ENCODE assay signal across 8 mouse cellular contexts in the genomic region with DNA sequence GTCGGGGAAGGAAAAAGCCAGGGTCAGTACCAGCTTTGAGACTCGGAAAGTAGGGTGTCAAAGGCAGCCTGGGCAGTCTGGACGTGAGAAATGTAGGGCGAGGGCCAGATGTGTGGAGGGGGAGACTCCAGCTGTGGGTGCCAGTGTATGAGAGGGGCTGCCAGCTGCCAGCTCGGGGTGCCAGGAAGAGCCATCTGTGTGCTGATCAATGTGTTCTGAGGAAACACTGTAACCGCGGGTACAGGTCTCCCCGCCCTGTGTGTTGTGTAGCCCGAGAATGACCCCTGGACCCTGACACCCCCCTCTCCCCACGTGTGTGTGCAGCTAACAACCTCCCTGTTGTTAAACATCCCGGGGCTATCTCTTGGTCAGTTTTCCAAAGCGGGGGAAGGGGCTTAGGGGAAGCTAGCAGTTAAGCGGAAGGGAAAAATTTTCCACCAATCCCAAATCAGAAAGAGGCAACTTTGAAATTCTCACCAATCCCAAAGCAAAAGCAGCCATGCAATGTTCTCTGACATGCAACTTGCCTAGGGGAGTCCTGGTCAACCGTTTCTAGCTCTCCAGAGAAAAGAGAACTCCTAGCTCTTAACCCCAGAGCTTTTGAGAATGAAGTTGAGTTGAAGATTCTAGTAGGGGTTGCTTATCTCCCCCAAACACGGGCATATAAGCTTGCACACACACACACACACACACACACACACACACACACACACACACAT. TPM values are rescaled to one million over a fixed set of nuclear protein-coding genes. Genes with fewer than 3 reads are reported as not detected.
DNase-seq lines count a peak whose midpoint lies in the region; ATAC-seq and TF ChIP-seq lines count a peak whose summit lies in the region.

No protein-coding gene starts in this region.

- H3K27ac ChIP-seq in kidney, embryonic 16.5 days (ENCODE audit: low read length): no peak overlapping the region
- no peak overlapping the region for H3K27ac ChIP-seq in forebrain, postnatal 0 days (ENCODE audit: low read depth, low read length)
- H3K27ac ChIP-seq in liver, embryonic 16.5 days (ENCODE audit: low read length): no peak overlapping the region

- H3K36me3 ChIP-seq in kidney, embryonic 16.5 days (ENCODE audit: insufficient read depth, low read length): no peaks in the 10 kb centered on the region
- H3K36me3 ChIP-seq in forebrain, postnatal 0 days (ENCODE audit: insufficient read depth): no peaks in the 10 kb centered on the region
- H3K36me3 ChIP-seq in liver, embryonic 16.5 days (ENCODE audit: control insufficient read depth, insufficient read depth): no peaks in the 10 kb centered on the region

- H3K4me3 ChIP-seq in kidney, embryonic 16.5 days (ENCODE audit: low read length): peak overlapping the region; percentile 50
- peak overlapping the region; percentile 62 for H3K4me3 ChIP-seq in forebrain, postnatal 0 days (ENCODE audit: low read depth, low read length)
- H3K4me3 ChIP-seq in liver, embryonic 16.5 days (ENCODE audit: low read depth, low read length): peak overlapping the region; percentile 61

- H3K9me3 ChIP-seq in kidney, embryonic 16.5 days (ENCODE audit: low read length): no peaks in the 10 kb centered on the region
- no peaks in the 10 kb centered on the region for H3K9me3 ChIP-seq in forebrain, postnatal 0 days (ENCODE audit: low read length)
- no peaks in the 10 kb centered on the region for H3K9me3 ChIP-seq in liver, embryonic 16.5 days (replicated peaks; ENCODE audit: control insufficient read depth, low read length)

- peak overlapping the region; percentile 79 for H3K4me2 ChIP-seq in kidney, embryonic 16.5 days (replicated peaks; ENCODE audit: low read depth, low read length)
- H3K4me2 ChIP-seq in forebrain, postnatal 0 days (ENCODE audit: low read depth): peak overlapping the region; percentile 95
- peak overlapping the region; percentile 88 for H3K4me2 ChIP-seq in liver, embryonic 16.5 days (ENCODE audit: low read depth, low read length)

- peak; percentile 36 for ATAC-seq in kidney, embryonic 16.5 days (ENCODE audit: low FRiP score, low TSS enrichment)
- peak; percentile 52 for ATAC-seq in forebrain, postnatal 0 days
- ATAC-seq in liver, embryonic 16.5 days (ENCODE audit: low read depth): peak; percentile 15

- no peaks in the 10 kb centered on the region for H3K27me3 ChIP-seq in kidney, embryonic 16.5 days (ENCODE audit: insufficient read depth, low read length)
- H3K27me3 ChIP-seq in forebrain, postnatal 0 days (ENCODE audit: insufficient read depth, low read length): no peaks in the 10 kb centered on the region
- H3K27me3 ChIP-seq in liver, embryonic 16.5 days (ENCODE audit: control insufficient read depth, insufficient read depth, low read depth, low read length): no peaks in the 10 kb centered on the region; the same call in 1 of the 2 replicates

- TF ChIP-seq CTCF in forebrain, postnatal 0 days (IDR thresholded peaks at IDR 0.05; ENCODE audit: low read depth): no peak

- peaks cover 29% of the 10 kb centered on the region for H3K4me1 ChIP-seq in kidney, embryonic 16.5 days (ENCODE audit: insufficient read depth, low read length)
- H3K4me1 ChIP-seq in forebrain, postnatal 0 days (ENCODE audit: insufficient read depth): peaks cover 7% of the 10 kb centered on the region; the same call in 1 of the 2 replicates
- peaks cover 8% of the 10 kb centered on the region for H3K4me1 ChIP-seq in liver, embryonic 16.5 days (ENCODE audit: control insufficient read depth, low read depth, low read length)

- 5% methylated on average over 15 of the region's 15 CpGs for WGBS in kidney, embryonic 16.5 days
- WGBS in forebrain, postnatal 0 days: 8% methylated on average over 15 of the region's 15 CpGs
- 4% methylated on average over 15 of the region's 15 CpGs for WGBS in liver, embryonic 16.5 days (ENCODE audit: insufficient replicate concordance)

- DNase-seq in kidney, adult 8-10 months: no peak
- DNase-seq in T-cell, adult 2 months (ENCODE audit: low spot score): peak; percentile 60
- peak; percentile 67 for DNase-seq in forebrain, postnatal 0 days
- no peak for DNase-seq in spleen, postnatal 4 days (ENCODE audit: low spot score in 2 of 2)
- no peak for DNase-seq in cerebellum, adult 11-12 months
- no peak for DNase-seq in kidney, adult 11 months

- peak overlapping the region; percentile 67 for H3K9ac ChIP-seq in kidney, embryonic 16.5 days (replicated peaks; ENCODE audit: low read length)
- peak overlapping the region; percentile 51 for H3K9ac ChIP-seq in forebrain, postnatal 0 days
- H3K9ac ChIP-seq in liver, embryonic 16.5 days (ENCODE audit: low read depth, low read length): peak overlapping the region; percentile 55

RNA-seq across cellular contexts. Expression of a gene that starts 0.6 kb away (rescaled TPM):
- polyA plus RNA-seq in kidney, embryonic 16.5 days (2015; fragmentation: Nextera tagmentation; extraction: Ambion mirVana): 53.9 and 57.7 TPM in 2 replicates
- 10.5 and 16.6 TPM in 2 replicates for total RNA-seq in forebrain, postnatal 0 days (2014; rRNA removed)
- 14.9 and 20.2 TPM in 2 replicates for polyA plus RNA-seq in forebrain, postnatal 0 days (2015; fragmentation: Nextera tagmentation; extraction: Ambion mirVana)
- polyA plus RNA-seq in liver, embryonic 16.5 days (2015; fragmentation: Nextera tagmentation; extraction: Ambion mirVana): 2.7 and 3.2 TPM in 2 replicates

RNA-seq across cellular contexts. Expression of a gene that starts 24.2 kb away (rescaled TPM):
- polyA plus RNA-seq in kidney, embryonic 16.5 days (2015; fragmentation: Nextera tagmentation; extraction: Ambion mirVana): 7.7 and 10.5 TPM in 2 replicates
- total RNA-seq in forebrain, postnatal 0 days (2014; rRNA removed): 31.6 and 37.6 TPM in 2 replicates
- 18.4 and 23.2 TPM in 2 replicates for polyA plus RNA-seq in forebrain, postnatal 0 days (2015; fragmentation: Nextera tagmentation; extraction: Ambion mirVana)
- 0.19 and 0.38 TPM in 2 replicates for polyA plus RNA-seq in liver, embryonic 16.5 days (2015; fragmentation: Nextera tagmentation; extraction: Ambion mirVana)

RNA-seq across cellular contexts. Expression of a gene that starts 34.1 kb away (rescaled TPM):
- polyA plus RNA-seq in kidney, embryonic 16.5 days (2015; fragmentation: Nextera tagmentation; extraction: Ambion mirVana): 0.10 and 0.25 TPM in 2 replicates
- 0.67 and 1.2 TPM in 2 replicates for total RNA-seq in forebrain, postnatal 0 days (2014; rRNA removed)
- polyA plus RNA-seq in forebrain, postnatal 0 days (2015; fragmentation: Nextera tagmentation; extraction: Ambion mirVana): 0.08 and 0.13 TPM in 2 replicates
- 0.04 TPM in 1 of 2 replicates, not detected in the other for polyA plus RNA-seq in liver, embryonic 16.5 days (2015; fragmentation: Nextera tagmentation; extraction: Ambion mirVana)

RNA-seq across cellular contexts. Expression of a gene that starts 39.6 kb away (rescaled TPM):
- 4.7 and 5.7 TPM in 2 replicates for polyA plus RNA-seq in kidney, embryonic 16.5 days (2015; fragmentation: Nextera tagmentation; extraction: Ambion mirVana)
- 17.3 and 18.4 TPM in 2 replicates for total RNA-seq in forebrain, postnatal 0 days (2014; rRNA removed)
- polyA plus RNA-seq in forebrain, postnatal 0 days (2015; fragmentation: Nextera tagmentation; extraction: Ambion mirVana): 8.7 and 9.3 TPM in 2 replicates
- polyA plus RNA-seq in liver, embryonic 16.5 days (2015; fragmentation: Nextera tagmentation; extraction: Ambion mirVana): 0.29 and 0.52 TPM in 2 replicates

RNA-seq across cellular contexts. Expression of a gene that starts 45.9 kb away (rescaled TPM):
- 0.22 and 0.25 TPM in 2 replicates for polyA plus RNA-seq in kidney, embryonic 16.5 days (2015; fragmentation: Nextera tagmentation; extraction: Ambion mirVana)
- 0.81 TPM in 1 of 2 replicates, not detected in the other for total RNA-seq in forebrain, postnatal 0 days (2014; rRNA removed)
- polyA plus RNA-seq in forebrain, postnatal 0 days (2015; fragmentation: Nextera tagmentation; extraction: Ambion mirVana): 0.11 TPM in 1 of 2 replicates, not detected in the other
- polyA plus RNA-seq in liver, embryonic 16.5 days (2015; fragmentation: Nextera tagmentation; extraction: Ambion mirVana): 0.07 TPM in 1 of 2 replicates, not detected in the other

Comparison
In these comparisons a context has a peak if more than half of its experiments do, and no peak if none do; other contexts are left out.
1. DNase-seq: peak in T-cell, adult 2 months (single experiment) and forebrain, postnatal 0 days (single experiment); none in kidney, adult 8-10 months (0 of 2), spleen, postnatal 4 days (0 of 2), cerebellum, adult 11-12 months (single experiment) and kidney, adult 11 months (single experiment).
2. Peak in every context shown above with its lines, with median percentiles within 50 percentile points of each other: ATAC-seq, H3K4me2 ChIP-seq, H3K4me3 ChIP-seq and H3K9ac ChIP-seq.